Mouse (Mus musculus) midbrain, embryonic 11.5 days (tissue): ENCODE results near the gene Phka2. TPM values are rescaled to one million over a fixed set of nuclear protein-coding genes. Genes with fewer than 3 reads are reported as not detected.
A peak's percentile ranks its signal among the peaks of the same experiment; 100 is the strongest.

Source experiments
- ATAC-seq: fragments of 200-750 bp; cut with Nextera tagmentation; 2 replicates; pipeline ENCODE4 v1.8.0; 2017; ENCODE audit warnings: moderate TSS enrichment, moderate library complexity; ENCODE audit not compliant: low FRiP score
- DNase-seq: peaks from one replicate; pipeline ENCODE4 v3.0.0; 2015; ENCODE audit warnings: low spot score; ENCODE audit errors: missing footprints
- H3K27ac ChIP-seq: fragments of 300-500 bp; sonication (generic); 2 replicates; pipeline ENCODE4 v1.5.1; 2014; ENCODE audit warnings: low read depth, low read length
- H3K27me3 ChIP-seq: fragments of 300-500 bp; sonication (generic); 2 replicates; pipeline ENCODE4 v1.6.1; 2014; ENCODE audit warnings: mild to moderate bottlenecking, low read length, moderate library complexity, mixed read lengths; ENCODE audit not compliant: control insufficient read depth, insufficient read depth
- H3K36me3 ChIP-seq: fragments of 300-500 bp; sonication (generic); 2 replicates; pipeline ENCODE4 v1.6.1; 2014; ENCODE audit warnings: mild to moderate bottlenecking, low read length, moderate library complexity, mixed read lengths; ENCODE audit not compliant: control insufficient read depth, insufficient read depth
- H3K4me1 ChIP-seq: fragments of 300-500 bp; sonication (generic); 2 replicates; pipeline ENCODE4 v1.6.1; 2014; ENCODE audit warnings: low read length; ENCODE audit not compliant: control insufficient read depth, insufficient read depth
- H3K4me2 ChIP-seq: fragments of 300-500 bp; sonication (generic); 2 replicates; pipeline ENCODE4 v1.6.1; 2014; ENCODE audit warnings: mild to moderate bottlenecking, moderate library complexity
- H3K4me3 ChIP-seq: fragments of 300-500 bp; sonication (generic); 2 replicates; pipeline ENCODE4 v1.5.1; 2014; ENCODE audit warnings: low read depth, low read length
- H3K9ac ChIP-seq: fragments of 300-500 bp; sonication (generic); 2 replicates; pipeline ENCODE4 v1.6.1; 2014; ENCODE audit warnings: low read length
- H3K9me3 ChIP-seq: fragments of 300-500 bp; sonication (generic); 2 replicates; pipeline ENCODE4 v1.6.1; 2016; ENCODE audit warnings: low read length; ENCODE audit not compliant: control insufficient read depth
- WGBS: fragments of 180-500 bp; shearing (Covaris S2); extraction: QIAGEN DNeasy Blood & Tissue Kit; methylation state at CpG from one replicate; pipeline ENCODE4 v1.1.7; 2014; 5-methylcytosine and 5-hydroxymethylcytosine counted together
- polyA plus RNA-seq: library from polyadenylated mRNA; unstranded; fragments of >200 nt; fragmentation: Nextera tagmentation; extraction: Ambion mirVana; gene quantifications from 2 replicates; pipeline ENCODE4 v1.2.1, GENCODE M21; 2014

The Phka2 gene
- polyA plus RNA-seq, 1 experiment from 2014 or later, result 19.6 TPM

GRCm38 (mm10) chrX:160509046-160509445 is 7.1 kb downstream of the Phka2 start:
- no peak overlapping the region for H3K4me3 ChIP-seq
- no peak overlapping the region for H3K9ac ChIP-seq
- no peak overlapping the region for H3K27ac ChIP-seq
- no peak overlapping the region for H3K4me2 ChIP-seq
- peaks cover 4% of the 10 kb centered on the region; the same call in 1 of the 2 replicates for H3K27me3 ChIP-seq
- 86% methylated on average over 1 of the region's 1 CpGs for WGBS
- no peaks in the 10 kb centered on the region for H3K4me1 ChIP-seq
- no peaks in the 10 kb centered on the region for H3K36me3 ChIP-seq
- DNase-seq (no peak), ATAC-seq (no peak)
- no peaks in the 10 kb centered on the region for H3K9me3 ChIP-seq

DNA sequence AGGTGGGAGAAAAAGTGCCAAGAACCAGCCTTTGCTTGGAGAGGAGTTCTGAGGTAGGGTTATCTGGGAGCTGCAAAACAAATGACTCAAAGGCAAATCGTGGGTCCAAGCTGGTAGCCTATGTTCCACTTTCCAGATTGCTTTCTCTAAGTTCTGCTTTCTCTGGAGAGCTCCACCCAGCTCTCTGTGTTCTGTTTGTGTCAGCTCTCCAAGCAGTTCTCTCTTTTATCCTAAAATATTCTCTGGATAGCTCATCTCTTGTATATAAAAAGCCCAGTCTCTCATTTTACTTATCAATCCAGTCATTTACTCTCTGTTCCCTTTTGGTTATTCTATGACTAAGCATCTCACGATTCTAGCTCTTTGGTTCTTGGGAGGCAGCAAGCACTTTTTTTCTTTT is 8.2 kb downstream of the Phka2 start:
- Histone ChIP-seq H3K9me3 (no peaks in the 10 kb centered on the region), H3K4me3 (no peak overlapping the region), H3K27me3 (peaks cover 4% of the 10 kb centered on the region; the same call in 1 of the 2 replicates), H3K4me1 (no peaks in the 10 kb centered on the region), H3K4me2 (no peak overlapping the region), H3K9ac (no peak overlapping the region), H3K27ac (no peak overlapping the region), H3K36me3 (no peaks in the 10 kb centered on the region)
- no peak for DNase-seq
- ATAC-seq, result no peak
- WGBS, result 78% methylated on average over 2 of the region's 2 CpGs

- no peak overlapping the region for H3K9ac ChIP-seq
- no peak for ATAC-seq
These were observed 14.1 kb downstream of the Phka2 start for GRCm38 (mm10) chrX:160516027-160516426.

DNA sequence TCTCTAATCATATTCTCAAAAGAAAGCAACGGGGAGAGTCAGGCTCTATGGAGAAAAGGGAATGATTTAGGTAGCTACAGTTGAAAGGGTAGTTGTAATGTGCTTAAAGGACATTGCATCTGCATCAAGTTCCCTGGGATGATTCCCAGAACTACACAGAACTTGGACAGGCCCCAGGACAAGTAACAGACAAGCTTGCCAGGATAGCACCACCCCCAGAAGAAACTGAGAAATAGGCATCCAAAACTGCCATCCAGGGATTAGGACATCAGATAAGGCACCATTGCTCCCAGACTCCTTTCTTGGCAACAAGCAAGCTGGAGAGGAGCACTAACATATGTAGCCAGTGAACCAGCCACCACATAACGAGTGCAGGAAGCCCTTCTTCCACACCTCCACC is 40.8 kb downstream of the Phka2 start:
- ATAC-seq (no peak), DNase-seq (no peak)
- H3K27me3 ChIP-seq, result no peaks in the 10 kb centered on the region; the same call in 1 of the 2 replicates
- no peaks in the 10 kb centered on the region for H3K9me3 ChIP-seq
- 81% methylated on average over 2 of the region's 2 CpGs for WGBS
- no peak overlapping the region for H3K9ac ChIP-seq
- no peaks in the 10 kb centered on the region for H3K36me3 ChIP-seq
- no peak overlapping the region for H3K4me2 ChIP-seq
- H3K4me3 ChIP-seq, result no peak overlapping the region
- no peak overlapping the region for H3K27ac ChIP-seq
- H3K4me1 ChIP-seq, result no peaks in the 10 kb centered on the region

More at GRCm38 (mm10) chrX:160516027-160516426, 14.1 kb downstream of the Phka2 start:
- DNase-seq, result no peak
- Histone ChIP-seq H3K27ac (no peak overlapping the region), H3K4me1 (no peaks in the 10 kb centered on the region), H3K4me2 (no peak overlapping the region), H3K36me3 (no peaks in the 10 kb centered on the region), H3K27me3 (peaks cover 4% of the 10 kb centered on the region; the same call in 1 of the 2 replicates), H3K4me3 (no peak overlapping the region), H3K9me3 (no peaks in the 10 kb centered on the region)

- 76% methylated on average over 1 of the region's 1 CpGs for WGBS
- ATAC-seq, result no peak
These were observed 46.9 kb downstream of the Phka2 start for GRCm38 (mm10) chrX:160548875-160549274.

GRCm38 (mm10) chrX:160552066-160552465 is 50.1 kb downstream of the Phka2 start:
- H3K27me3 ChIP-seq, result peaks cover 8% of the 10 kb centered on the region

More at GRCm38 (mm10) chrX:160548875-160549274, 46.9 kb downstream of the Phka2 start:
- H3K9ac ChIP-seq, result no peak overlapping the region
- H3K4me2 ChIP-seq, result no peak overlapping the region
- DNase-seq, result no peak
- H3K9me3 ChIP-seq, result no peaks in the 10 kb centered on the region
- H3K36me3 ChIP-seq, result no peaks in the 10 kb centered on the region
- H3K27me3 ChIP-seq, result peaks cover 3% of the 10 kb centered on the region
- H3K4me1 ChIP-seq, result no peaks in the 10 kb centered on the region
- H3K27ac ChIP-seq, result no peak overlapping the region
- no peak overlapping the region for H3K4me3 ChIP-seq

GRCm38 (mm10) chrX:160583589-160583988 is 81.6 kb downstream of the Phka2 start:
- no peaks in the 10 kb centered on the region for H3K36me3 ChIP-seq
- no peak overlapping the region for H3K27ac ChIP-seq
- H3K4me3 ChIP-seq, result no peak overlapping the region
- H3K9ac ChIP-seq, result no peak overlapping the region
- H3K27me3 ChIP-seq, result peaks cover 8% of the 10 kb centered on the region
- no peak for DNase-seq
- no peaks in the 10 kb centered on the region for H3K4me1 ChIP-seq
- 69% methylated on average over 5 of the region's 5 CpGs for WGBS
- peak; percentile 64; the same call in 1 of the 2 replicates for ATAC-seq
- no peaks in the 10 kb centered on the region for H3K9me3 ChIP-seq
- H3K4me2 ChIP-seq, result no peak overlapping the region

More at GRCm38 (mm10) chrX:160552066-160552465, 50.1 kb downstream of the Phka2 start:
- no peak overlapping the region for H3K27ac ChIP-seq
- no peaks in the 10 kb centered on the region for H3K4me1 ChIP-seq
- no peak for ATAC-seq
- WGBS, result 60% methylated on average over 4 of the region's 4 CpGs
- H3K9me3 ChIP-seq, result no peaks in the 10 kb centered on the region
- H3K9ac ChIP-seq, result no peak overlapping the region
- DNase-seq, result no peak
- no peak overlapping the region for H3K4me3 ChIP-seq
- no peaks in the 10 kb centered on the region for H3K36me3 ChIP-seq
- H3K4me2 ChIP-seq, result no peak overlapping the region

GRCm38 (mm10) chrX:160584148-160584838 is 82.3 kb downstream of the Phka2 start:
- DNase-seq (no peak), ATAC-seq (no peak)
- Histone ChIP-seq H3K4me1 (no peaks in the 10 kb centered on the region), H3K4me2 (no peak overlapping the region), H3K27me3 (peaks cover 10% of the 10 kb centered on the region), H3K9me3 (no peaks in the 10 kb centered on the region), H3K27ac (no peak overlapping the region), H3K4me3 (no peak overlapping the region), H3K36me3 (no peaks in the 10 kb centered on the region), H3K9ac (no peak overlapping the region)
- WGBS, result 88% methylated on average over 4 of the region's 4 CpGs

DNA sequence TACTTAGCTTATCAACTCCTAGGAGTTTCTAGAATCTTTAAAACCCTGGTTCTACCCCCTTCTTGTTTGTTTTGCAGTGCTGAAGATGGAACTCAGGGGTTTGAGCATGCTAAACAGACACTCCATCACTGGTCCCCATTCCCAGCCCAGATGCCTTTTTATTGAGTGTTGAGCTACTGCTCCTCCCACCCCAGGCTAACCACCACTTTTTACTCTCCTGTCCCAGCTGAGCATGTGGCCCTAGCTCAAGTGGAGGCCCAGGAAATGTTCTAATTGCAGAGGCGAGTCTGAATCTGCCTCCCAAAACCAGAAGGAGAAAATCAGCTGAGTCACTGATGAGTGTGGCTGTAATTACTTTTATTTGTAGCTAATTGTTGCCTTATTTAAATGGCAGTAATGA is 83.1 kb downstream of the Phka2 start:
- no peak for DNase-seq
- H3K4me2 ChIP-seq, result no peak overlapping the region
- no peak for ATAC-seq
- H3K27me3 ChIP-seq, result peaks cover 10% of the 10 kb centered on the region
- no peaks in the 10 kb centered on the region for H3K36me3 ChIP-seq
- H3K9me3 ChIP-seq, result no peaks in the 10 kb centered on the region
- H3K4me3 ChIP-seq, result no peak overlapping the region
- H3K27ac ChIP-seq, result no peak overlapping the region
- H3K4me1 ChIP-seq, result no peaks in the 10 kb centered on the region
- 71% methylated on average over 1 of the region's 1 CpGs for WGBS
- no peak overlapping the region for H3K9ac ChIP-seq
